Mouse (Mus musculus): Measurements from ENCODE around the gene Ppm1j.

DNA sequence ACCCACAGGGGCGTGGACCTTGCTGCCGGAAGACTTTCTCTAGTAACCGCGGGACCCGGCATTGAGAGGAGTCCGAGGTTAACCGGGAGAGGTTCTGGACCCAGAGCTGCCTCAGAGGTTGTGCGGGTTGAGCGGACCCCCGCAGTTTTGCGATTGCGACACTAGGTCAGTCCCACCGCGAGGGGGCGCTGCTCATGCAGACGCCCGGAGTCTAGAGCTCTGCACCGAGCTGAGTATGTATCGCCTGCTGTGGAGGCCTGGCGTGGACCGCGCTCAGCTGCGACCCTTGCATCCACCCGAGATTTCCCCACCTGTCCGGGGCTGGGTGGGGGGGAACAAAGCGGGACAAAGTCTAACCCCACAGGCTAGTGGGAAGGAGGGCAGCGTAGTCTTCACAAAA, 22.4 kb upstream of the Ppm1j start:
- peak; percentile 79 for TF ChIP-seq CTCF (IDR thresholded peaks at IDR 0.05; ENCODE audit: low read depth)
- no peak for TF ChIP-seq EP300 (IDR thresholded peaks at IDR 0.05; ENCODE audit: low read depth)
